Mouse (Mus musculus) liver, embryonic 14.5 days (tissue): Measurements from ENCODE around the gene Chchd1.

Experiments used
- CTCF ChIP-seq: IDR thresholded peaks from 2 replicates; pipeline ENCODE4 v1.5.1; 2016; ENCODE audit warnings: antibody characterized with exemption, low read depth, control low read depth
- EP300 ChIP-seq: IDR thresholded peaks from 2 replicates; pipeline ENCODE4 v1.6.1; 2016; ENCODE audit warnings: antibody characterized with exemption, low read depth

GRCm38 (mm10) chr14:20700362-20700761, 2.4 kb upstream of the Chchd1 start:
- TF ChIP-seq EP300 = no peak
- TF ChIP-seq CTCF = no peak
